Comparison of ENCODE assay signal across 8 mouse cellular contexts in genomic region chr10:39572672-39573051, GRCm38 (mm10). TPM values are rescaled to one million over a fixed set of nuclear protein-coding genes. Genes with fewer than 3 reads are reported as not detected.
DNase-seq lines count a peak whose midpoint lies in the region; ATAC-seq and TF ChIP-seq lines count a peak whose summit lies in the region.

No protein-coding gene starts in this region.

- peaks cover 33% of the 10 kb centered on the region for H3K4me1 ChIP-seq in hindbrain, embryonic 12.5 days
- H3K4me1 ChIP-seq in midbrain, embryonic 14.5 days (ENCODE audit: control insufficient read depth, insufficient read depth, low read length) = peaks cover 33% of the 10 kb centered on the region

- intact Hi-C loops in left cerebral cortex, postnatal 4 days (cut with DNase I) = no loop called here

- no peak for TF ChIP-seq POLR2A in brain, embryonic 14.5 days (IDR thresholded peaks at IDR 0.05; ENCODE audit: borderline replicate concordance, extremely low read depth, insufficient read depth, insufficient read length, poor library complexity, severe bottlenecking)

- H3K9ac ChIP-seq in hindbrain, embryonic 12.5 days = no peak overlapping the region
- H3K9ac ChIP-seq in midbrain, embryonic 14.5 days (replicated peaks; ENCODE audit: low read length) = no peak overlapping the region; the same call in 1 of the 2 replicates

- WGBS in hindbrain, embryonic 12.5 days = 35% methylated on average over 6 of the region's 6 CpGs
- 30% methylated on average over 6 of the region's 6 CpGs for WGBS in midbrain, embryonic 14.5 days

- peak; percentile 64 to 68 for DNase-seq in left cerebral cortex, adult 18-20 months (ENCODE audit: low spot score in 2 of 2)
- DNase-seq in left cerebral cortex, postnatal 4 days = no peak
- DNase-seq in brain, embryonic 14.5 days (ENCODE audit: low read depth) = peak; percentile 42
- DNase-seq in midbrain, embryonic 14.5 days = no peak
- no peak for DNase-seq in spleen, adult 18-20 months
- DNase-seq in kidney, postnatal 25 days = no peak
- no peak for DNase-seq in cerebellum, postnatal 4 days (ENCODE audit: low spot score in 2 of 2)

- no peak overlapping the region for H3K4me3 ChIP-seq in hindbrain, embryonic 12.5 days
- H3K4me3 ChIP-seq in midbrain, embryonic 14.5 days (replicated peaks; ENCODE audit: low read depth, low read length) = no peak overlapping the region

- no peak overlapping the region for H3K4me2 ChIP-seq in hindbrain, embryonic 12.5 days (replicated peaks)
- no peak overlapping the region for H3K4me2 ChIP-seq in midbrain, embryonic 14.5 days (ENCODE audit: low read length)

- no peak for TF ChIP-seq CTCF in brain, embryonic 14.5 days (IDR thresholded peaks at IDR 0.05; ENCODE audit: borderline replicate concordance, extremely low read depth, insufficient read depth, insufficient read length)

- peak; percentile 49; the same call in 1 of the 2 replicates for ATAC-seq in hindbrain, embryonic 12.5 days (ENCODE audit: low FRiP score)
- peak; percentile 25; the same call in 1 of the 2 replicates for ATAC-seq in midbrain, embryonic 14.5 days (ENCODE audit: low FRiP score, low TSS enrichment)

- H3K36me3 ChIP-seq in hindbrain, embryonic 12.5 days = 0 out of 2 replicates have a peak, but pooled peaks cover 6% of the 10 kb centered on the region
- no peaks in the 10 kb centered on the region for H3K36me3 ChIP-seq in midbrain, embryonic 14.5 days (ENCODE audit: control insufficient read depth, insufficient read depth, low read length)

- no peaks in the 10 kb centered on the region for H3K27me3 ChIP-seq in hindbrain, embryonic 12.5 days
- no peaks in the 10 kb centered on the region for H3K27me3 ChIP-seq in midbrain, embryonic 14.5 days (ENCODE audit: control insufficient read depth, insufficient read depth, low read length)

- no peaks in the 10 kb centered on the region for H3K9me3 ChIP-seq in hindbrain, embryonic 12.5 days (replicated peaks)
- no peaks in the 10 kb centered on the region for H3K9me3 ChIP-seq in midbrain, embryonic 14.5 days (ENCODE audit: control insufficient read depth, low read length)

- peak overlapping the region; percentile 84 for H3K27ac ChIP-seq in hindbrain, embryonic 12.5 days
- H3K27ac ChIP-seq in midbrain, embryonic 14.5 days (replicated peaks; ENCODE audit: low read depth, low read length) = peak overlapping the region; percentile 85

RNA-seq across cellular contexts. Expression of gene Traf3ip2, which starts 40.1 kb away (rescaled TPM):
- 1 to 10 TPM in 1 of 2 experiments, under 1 TPM in 1; 0.91 to 1.3 TPM for total RNA-seq in left cerebral cortex, adult 18-20 months (2021)
- 1 to 10 TPM in 1 of 2 experiments, under 1 TPM in 1; 0.52 to 1.5 TPM for total RNA-seq in left cerebral cortex, postnatal 4 days (2021)
- 2.8 TPM in 2 replicates for polyA plus RNA-seq in brain, embryonic 14.5 days (2012; rRNA removed)
- polyA plus RNA-seq in hindbrain, embryonic 12.5 days (2016; fragmentation: Nextera tagmentation; extraction: Ambion mirVana) = 5.8 and 7.0 TPM in 2 replicates
- 5.4 and 6.8 TPM in 2 replicates for polyA plus RNA-seq in midbrain, embryonic 14.5 days (2014; fragmentation: Nextera tagmentation; extraction: Ambion mirVana)

Comparison
In these comparisons a context has a peak if more than half of its experiments do, and no peak if none do; other contexts are left out.
1. DNase-seq: peak in left cerebral cortex, adult 18-20 months (2 of 2) and brain, embryonic 14.5 days (single experiment); none in left cerebral cortex, postnatal 4 days (single experiment), midbrain, embryonic 14.5 days (single experiment), spleen, adult 18-20 months (0 of 2), kidney, postnatal 25 days (0 of 2) and cerebellum, postnatal 4 days (0 of 2).